Mouse (Mus musculus): ENCODE results near the gene Fibcd1.
A peak's percentile ranks its signal among the peaks of the same experiment; 100 is the strongest.

Fibcd1 gene

DNA sequence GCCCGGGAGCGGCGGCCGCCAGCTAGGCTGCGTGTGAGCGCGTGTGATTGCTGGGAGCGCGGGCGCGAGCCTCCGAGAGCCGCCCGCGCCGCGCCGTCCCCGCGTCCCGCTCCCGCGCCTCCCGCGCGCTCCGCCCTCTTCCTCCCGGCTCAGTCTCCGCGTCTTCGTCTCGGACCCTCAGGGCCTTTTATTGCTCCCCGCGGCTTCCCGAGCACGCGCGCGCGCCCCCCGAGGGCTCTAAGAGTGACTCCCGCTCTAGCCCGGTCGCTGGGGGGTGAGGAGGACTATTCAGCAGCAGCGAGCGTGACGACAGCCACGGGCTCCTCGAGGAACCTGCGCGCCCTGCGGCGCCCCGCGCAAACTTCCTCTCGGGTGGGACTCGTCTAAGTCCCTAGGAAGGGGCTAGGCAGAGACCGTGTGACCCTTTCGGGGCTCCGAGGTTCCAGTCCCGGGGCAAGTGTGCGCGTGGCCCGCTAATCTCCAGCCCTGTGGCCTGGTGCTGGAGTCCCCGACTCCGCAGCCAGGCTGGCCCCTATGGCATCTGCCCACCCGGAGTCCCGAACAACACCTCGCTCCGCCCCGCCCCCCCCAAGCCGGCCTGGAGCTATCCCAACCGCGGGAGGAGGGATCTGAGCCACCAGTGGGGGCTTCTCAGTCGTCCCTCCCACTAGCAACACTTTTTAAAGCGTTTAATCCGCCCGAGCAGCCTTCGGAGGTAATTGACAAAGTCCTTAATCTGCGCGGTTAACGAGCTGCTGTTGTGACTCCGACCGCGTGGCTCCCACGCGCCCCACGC, at the start of gene Fibcd1:
TSS of gene Fibcd1 (minus strand) at position 110 of the 796 bp plus-strand sequence.
- peak in 1 of 2 experiments; percentile 25 for DNase-seq

DNA sequence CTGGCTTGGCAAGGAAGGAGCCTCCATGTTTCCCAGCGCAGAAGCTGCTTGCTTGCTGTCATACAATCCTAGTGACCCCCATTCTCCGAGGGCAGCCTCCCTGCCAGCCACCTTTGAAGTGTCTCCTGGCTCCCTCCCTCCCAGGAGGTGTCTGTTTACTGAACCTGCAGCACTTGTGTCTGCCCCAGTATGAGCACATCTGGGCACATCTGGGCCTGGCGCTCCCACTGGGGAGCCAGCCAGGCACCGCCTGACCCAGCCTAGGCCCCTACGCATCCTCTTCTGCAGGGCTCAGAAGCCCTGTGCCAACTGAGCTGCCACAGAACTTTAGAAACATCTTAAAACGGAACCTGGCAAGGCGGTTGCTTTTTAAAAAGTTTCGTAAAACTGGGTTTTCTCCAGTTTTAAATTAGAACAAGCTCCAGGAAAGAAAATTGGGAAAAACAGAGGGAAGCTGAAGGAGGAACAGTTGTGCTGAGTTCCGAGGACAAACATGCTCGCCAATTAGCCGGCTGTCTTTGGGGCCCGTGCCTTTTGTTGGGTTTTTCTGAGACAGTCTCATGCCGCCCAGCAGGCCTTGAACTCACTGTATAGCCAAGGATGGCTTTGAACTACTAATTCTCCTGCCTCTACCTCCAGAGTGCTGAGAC, 48.5 kb upstream of the Fibcd1 start:
- no peak for DNase-seq

DNA sequence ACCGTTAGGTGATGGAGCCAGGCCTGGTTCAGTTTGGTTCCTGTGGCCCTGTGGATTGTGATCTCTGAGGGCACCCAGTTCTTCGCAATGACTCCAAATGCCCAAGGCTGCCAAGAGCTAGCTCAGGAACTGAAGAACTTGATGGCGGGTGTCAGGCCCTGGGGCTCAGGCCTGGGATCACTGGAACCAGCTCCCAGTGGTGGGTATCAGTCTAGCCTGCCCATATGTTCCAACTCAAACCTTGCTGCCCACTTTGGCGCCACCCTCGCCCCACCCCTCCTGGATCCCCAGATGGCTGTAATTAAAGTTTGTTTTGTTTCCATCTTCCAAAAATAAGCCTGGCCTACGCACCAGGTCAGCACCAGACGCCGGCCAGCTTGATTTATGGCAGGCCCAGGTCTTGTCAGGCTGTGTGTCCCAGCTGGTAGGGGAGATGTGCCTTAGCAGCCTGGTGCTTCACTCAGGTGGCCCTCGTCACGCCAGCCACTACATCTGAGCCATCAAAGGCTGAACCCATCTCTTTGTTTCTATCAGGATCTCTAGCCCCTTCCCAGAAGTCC, 47.4 kb upstream of the Fibcd1 start:
- peak in 1 of 2 experiments; percentile 16 for DNase-seq

DNA sequence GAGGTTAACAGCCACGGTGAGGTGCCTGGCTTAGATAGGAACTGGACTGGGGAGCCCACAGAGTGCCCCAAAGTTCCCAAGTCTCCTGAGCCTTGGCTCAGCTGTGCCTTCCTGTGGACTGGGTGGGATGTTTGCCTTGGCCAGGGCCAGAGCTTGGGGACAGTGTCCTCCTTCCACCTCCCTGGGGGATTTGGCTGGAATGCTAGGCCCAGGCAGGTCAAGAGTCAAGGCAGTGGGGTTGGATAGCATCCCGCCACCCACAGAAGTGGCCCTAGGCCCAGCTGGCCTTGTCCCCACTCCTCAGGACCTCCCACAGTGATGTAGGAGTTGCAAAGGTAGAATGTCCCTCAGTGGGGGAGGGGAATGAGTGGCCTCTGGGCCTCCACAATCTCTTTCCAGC, 45.4 kb upstream of the Fibcd1 start:
- DNase-seq, result peak; percentile 46 to 58

DNA sequence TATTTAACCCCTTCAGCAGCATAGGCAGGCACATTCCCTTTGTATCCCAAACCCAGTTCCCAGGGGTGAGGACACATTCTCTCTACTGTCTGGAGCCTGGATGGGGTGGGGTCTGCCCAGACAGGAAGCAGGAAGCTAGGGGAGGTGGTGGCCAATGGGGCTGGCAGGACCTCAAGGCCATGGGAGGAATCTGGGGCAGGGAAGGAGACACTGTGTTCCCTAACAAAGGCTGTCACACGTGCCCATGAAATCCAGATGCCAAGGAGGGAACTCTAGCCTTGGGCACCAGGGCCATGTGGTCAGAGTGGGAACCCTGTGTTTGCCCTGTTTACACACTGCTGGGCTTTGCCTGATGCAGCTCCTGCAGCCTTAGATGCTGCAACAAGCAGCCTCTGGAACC, 43.1 kb upstream of the Fibcd1 start:
- no peak for DNase-seq

DNA sequence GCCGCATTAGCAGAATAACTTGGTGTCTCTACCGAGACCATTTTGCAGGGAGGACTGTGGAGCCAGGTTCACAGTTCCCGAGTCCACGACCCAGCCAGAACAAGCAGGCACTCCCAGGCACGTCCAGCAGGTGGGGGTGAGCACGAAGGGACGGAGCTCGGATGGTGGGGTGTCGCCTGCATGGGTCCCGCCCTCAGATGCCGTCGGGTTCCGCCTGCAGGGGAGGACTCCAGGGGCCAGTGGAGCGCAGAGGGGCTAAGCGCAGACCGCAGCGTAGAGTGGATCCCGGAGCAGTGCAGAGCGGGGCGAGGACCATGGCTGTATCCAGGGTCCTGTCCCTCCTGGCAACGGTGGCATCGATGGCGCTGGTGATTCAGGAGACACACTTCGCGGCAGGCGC, 41.2 kb upstream of the Fibcd1 start, which contains the start of gene Lamc3:
TSS of gene Lamc3 (plus strand) at position 262 of the 400 bp plus-strand sequence.
- DNase-seq, result peak; percentile 71 to 86

DNA sequence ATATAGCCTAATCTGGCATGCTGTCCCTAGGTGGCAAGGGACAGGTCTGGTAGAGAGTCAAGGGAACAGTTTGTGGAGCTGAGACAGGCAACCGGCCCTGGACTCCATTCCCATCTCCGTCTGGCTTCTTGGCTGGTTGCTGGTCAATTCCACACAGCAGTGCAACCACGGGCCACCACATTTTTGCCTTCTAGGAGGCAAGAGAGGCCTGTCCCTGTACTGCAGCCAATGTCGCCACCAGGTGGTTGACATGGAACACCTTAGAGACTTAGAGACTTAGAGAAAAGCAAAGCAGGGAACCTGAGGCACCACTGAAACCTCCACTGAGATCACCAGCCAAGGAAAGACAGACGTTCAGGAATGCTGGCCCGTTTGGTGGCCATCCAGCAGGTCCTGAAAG, 39.0 kb upstream of the Fibcd1 start:
- DNase-seq, result peak; percentile 61 to 82

DNA sequence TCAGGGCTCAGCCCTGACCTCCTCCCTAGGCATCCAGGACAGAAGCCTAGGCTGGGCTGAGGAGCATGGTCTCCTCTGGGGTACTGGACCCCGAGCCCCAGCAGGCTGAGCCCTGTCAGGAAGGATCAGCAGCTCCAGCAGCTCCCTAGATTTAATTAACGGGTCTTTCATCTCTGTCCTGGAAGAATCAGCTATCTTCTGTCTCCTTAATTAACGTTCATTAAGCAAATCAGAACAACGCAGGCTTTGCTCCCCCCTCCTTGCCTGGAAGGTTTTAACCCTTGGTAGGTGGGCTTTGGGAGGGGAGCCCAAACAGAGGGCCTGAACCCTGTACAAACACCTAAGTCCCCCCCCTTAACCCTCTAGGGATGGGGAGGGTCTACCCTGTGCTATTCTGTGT, 37.3 kb upstream of the Fibcd1 start:
- no peak for DNase-seq

DNA sequence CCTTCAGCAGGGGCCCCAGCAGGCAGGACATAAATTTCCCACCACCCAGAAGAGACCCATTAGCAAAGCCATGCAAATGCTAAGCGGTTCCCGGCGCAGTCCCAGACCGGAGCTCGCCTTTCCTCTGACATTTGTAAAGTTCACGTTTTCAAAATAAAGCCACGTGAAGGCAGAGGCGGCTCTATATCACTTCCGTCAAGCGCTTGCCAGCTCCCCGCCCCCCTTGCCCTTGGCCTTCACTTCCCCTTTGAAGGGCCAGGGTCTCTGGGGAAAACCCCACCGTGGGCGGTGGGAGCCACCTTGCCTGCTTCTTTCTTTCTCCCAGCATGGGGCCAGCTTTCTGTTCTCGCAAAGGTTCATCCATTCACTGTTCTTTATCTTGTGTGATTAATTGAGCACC, 35.1 kb upstream of the Fibcd1 start:
- peak in 1 of 2 experiments; percentile 41 for DNase-seq

DNA sequence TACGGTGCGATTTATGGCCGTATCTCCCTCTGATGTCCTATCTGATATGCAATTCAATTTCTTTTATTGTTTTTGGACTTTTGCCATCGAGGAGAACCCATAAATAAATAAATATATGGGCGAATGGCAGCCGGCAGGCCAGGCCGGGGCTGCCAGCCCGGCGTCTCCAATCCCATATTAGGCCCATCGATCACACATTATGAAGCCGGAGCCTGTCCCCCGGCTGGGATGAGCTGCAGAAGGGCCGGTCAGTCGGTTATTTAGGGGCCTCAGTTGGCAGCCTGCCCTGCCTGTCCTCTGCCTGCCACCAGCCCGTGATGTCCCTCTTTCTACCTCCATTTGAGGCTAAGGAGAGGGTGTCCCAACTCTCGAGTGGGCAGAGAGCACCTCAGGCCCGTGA, 32.8 kb upstream of the Fibcd1 start:
- no peak for DNase-seq

DNA sequence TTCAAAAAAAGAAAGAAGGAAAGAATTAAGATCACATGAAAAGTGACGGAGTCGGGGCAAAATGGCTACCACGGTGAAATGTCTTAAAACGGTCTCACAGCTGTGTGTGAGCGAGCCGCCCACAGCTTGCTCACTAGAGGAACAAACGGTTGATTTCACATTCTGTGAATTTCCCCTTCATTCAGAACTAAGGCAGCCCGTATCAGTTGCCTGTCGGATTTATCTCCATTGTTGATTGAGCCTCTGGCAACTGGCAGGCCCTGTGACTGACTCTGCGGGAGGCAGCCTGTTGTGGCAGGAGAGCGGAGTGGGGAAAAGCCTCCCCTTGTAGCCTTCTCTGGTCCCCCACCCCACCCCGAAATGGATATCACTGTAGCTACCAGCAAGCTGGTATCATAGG, 30.6 kb upstream of the Fibcd1 start:
- no peak for DNase-seq

DNA sequence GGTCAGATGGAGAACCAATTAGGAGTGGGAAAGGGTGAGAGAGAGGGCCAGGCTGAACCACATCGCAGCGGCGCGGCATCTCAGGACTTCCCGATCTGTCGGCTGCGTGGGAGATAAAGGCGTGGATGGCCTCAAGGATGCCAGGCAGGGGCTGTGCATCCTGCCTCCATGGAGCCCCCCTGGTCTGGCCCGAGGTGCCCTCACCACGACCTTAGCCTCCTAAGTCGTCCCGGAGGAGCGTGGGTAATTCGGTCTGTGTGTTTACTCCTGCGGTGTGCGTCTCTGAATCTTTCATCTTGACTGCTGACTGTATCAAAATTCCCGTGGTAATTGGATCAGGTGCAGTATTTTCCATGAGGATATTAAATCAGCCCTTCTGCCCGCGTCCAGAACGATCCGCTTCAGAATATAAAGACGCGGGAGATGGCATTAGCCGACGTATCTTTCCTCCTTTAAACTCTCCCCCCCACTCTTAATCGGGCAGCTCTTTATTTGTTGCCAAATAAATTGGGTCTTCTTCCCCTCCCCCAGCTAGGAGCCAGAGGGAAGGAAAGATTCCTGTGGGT, 28.6 kb upstream of the Fibcd1 start:
- DNase-seq, result no peak

DNA sequence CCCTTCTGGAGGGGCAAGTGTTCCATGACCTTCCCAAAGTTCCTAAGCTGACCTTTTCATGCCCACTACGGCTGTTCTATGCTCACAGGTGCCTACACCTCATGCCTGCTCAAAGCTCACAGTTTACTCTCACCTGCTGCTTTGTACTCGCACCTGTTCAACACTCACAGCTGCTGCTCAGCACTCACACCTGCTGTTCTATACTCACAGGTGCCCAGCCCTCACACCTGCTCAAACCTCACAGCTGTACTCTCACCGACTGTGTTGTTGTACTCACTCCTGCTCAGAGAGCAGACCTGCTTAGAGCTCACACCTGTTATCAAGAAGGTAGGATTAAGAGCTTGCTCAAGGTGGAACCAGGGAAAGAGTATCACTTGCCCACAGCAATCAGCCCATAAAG, 24.9 kb upstream of the Fibcd1 start:
- DNase-seq, result no peak

DNA sequence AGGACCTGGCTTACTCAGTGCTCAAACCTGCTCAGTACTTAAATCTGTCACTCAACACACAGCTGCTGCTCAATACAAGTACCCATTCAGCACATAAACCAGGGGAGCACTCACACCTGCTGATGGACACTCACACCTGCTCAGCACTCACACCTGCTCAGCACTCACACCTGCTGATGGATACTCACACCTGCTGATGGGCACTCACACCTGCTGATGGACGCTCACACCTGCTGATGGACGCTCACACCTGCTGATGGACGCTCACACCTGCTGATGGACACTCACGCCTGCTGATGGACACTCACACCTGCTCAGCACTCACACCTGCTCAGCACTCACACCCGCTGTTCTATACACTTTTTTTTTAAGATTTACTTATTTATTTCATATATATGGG, 23.9 kb upstream of the Fibcd1 start:
- DNase-seq, result no peak

DNA sequence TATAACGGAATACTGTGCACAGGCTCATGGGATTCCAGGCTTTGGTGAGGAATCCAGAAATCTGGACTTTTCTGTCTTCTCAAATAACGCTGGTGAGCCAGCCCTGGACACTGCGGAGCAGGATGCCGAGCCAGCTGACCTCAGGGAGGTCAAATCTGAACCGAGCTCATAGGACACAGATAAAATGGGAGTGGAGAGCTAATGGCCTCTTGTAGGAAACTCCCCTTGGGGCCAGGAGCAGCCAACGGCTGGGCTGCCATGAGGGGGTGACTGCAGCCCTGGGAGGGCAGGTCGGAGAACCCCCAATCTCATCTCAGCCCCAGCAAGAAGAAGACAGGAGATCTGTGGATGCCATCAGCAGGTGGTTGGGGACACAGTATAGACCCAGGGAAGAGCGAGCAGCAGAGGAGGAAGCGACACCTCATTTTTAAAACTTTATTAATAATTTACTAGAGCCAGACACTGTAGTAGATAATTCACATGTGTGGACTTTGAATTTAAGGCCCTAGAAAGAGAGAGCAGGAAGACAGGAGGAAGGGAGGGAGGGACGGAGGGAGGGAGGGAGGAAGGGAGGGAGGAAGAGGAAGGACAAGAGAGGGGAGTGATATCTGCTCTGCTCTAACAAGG, 22.8 kb upstream of the Fibcd1 start:
- peak; percentile 72 to 73 for DNase-seq

DNA sequence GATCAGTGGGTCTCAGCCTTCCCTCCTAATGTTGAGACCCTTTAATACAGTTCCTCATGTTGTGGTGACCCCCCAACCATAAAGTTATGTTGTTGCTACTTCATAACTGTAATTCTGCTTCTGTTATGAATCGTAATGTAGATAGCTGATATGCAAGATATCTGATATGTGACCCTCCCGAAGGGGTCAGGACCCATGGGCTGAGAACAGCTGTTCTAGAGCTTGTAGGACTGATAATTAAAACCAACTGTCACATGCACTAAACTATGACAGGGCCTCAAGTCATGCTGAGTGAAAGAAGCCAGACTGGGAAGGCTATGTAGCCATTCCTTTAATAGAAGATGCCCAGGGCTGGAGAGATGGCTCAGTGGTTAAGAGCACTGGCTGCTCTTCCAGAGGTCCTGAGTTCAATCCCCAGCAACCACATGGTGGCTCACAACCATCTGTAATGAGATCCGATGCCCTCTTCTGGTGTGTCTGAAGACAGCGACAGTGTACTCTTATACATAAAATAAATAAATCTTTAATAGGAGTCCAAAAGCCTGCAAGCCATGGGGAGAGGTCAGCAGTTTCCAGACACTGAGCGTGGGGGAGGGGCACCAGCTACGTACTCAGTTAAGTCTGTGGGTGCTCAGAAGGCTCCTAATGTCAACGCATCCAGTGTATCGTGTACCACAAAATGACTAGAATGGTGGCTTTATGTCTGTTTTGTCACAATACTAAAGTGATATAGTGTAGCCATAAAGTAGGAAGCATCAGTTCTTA, 22.1 kb upstream of the Fibcd1 start:
- peak; percentile 59 to 74 for DNase-seq

DNA sequence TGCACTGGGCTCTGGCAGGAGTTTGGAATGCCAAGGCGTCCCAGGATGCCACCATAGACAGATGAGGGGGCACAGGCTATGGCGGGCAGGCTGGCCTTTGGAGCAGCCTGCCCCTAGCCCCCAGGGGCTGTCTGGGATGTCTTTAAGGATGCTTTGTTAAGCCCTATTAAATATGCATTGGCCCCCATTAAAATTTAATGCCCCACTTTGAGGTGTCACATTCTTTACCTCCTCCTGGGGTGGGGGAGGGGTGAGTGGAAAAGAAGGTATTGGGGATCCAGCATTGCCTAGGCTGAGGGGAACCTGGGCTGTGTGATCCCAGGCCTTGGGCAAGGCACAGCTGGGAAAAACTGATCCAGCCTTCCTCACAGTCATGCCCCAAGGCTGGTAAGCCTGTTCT, 20.0 kb upstream of the Fibcd1 start:
- no peak for DNase-seq

DNA sequence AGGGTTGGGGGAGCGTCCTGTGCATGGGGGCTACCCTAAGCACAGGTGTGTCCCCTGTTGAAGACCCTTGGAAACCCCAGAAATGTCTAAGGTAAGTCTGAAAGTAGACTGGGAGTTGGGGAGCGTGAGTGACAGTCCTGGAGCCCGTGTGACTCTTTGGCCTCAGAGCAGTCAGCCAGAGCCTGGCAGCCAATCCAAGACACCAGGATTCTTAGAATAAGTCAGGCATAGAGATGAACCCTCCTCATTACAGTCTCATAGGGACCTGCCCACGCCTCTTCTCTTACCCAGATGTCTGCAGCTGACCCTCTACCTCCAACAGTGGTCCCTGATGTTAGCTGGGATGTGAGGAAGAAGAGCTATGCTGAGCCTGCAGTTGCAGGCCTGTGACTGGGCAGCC, 19.5 kb upstream of the Fibcd1 start:
- peak; percentile 30 to 57 for DNase-seq

DNA sequence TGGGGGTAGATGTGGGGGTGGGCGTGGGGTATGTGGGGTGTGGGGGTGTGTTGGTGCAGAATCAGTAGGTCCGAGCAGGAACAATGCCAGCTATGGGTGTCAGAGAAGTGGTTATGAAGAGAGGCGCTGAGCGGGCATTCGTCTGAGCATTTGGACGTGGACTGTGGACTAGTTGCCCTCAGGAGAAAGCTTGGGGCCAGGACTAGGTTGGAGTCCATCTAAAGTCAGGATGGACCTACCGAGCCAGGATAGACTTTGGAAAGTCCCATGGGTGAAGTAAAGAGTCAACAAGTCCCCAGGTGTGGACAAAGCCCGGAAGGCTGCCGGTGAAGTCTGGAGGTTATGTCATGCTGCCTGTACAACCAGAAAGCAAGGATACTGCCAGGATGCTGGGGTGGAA, 19.1 kb upstream of the Fibcd1 start:
- peak; percentile 45 to 66 for DNase-seq

DNA sequence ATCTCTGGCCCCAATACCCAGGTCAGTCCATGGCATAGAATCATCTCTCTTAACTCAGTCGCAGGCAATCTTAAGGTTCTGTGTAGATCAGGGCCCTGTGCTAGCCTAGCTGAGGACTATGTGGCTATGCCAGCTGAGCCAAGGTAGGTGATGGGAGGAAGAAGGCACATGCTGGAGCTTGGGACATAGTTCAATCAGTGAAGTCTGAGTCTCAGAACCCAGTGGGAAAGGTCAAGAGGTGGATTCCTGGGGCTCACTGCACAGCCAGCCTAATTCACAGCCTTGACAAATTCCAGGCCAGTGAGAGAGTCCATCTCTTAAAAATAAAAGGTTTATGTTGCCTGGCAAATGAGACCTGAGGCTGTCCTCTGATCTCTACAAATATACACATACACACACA, 18.0 kb upstream of the Fibcd1 start:
- peak; percentile 30 to 43 for DNase-seq

DNA sequence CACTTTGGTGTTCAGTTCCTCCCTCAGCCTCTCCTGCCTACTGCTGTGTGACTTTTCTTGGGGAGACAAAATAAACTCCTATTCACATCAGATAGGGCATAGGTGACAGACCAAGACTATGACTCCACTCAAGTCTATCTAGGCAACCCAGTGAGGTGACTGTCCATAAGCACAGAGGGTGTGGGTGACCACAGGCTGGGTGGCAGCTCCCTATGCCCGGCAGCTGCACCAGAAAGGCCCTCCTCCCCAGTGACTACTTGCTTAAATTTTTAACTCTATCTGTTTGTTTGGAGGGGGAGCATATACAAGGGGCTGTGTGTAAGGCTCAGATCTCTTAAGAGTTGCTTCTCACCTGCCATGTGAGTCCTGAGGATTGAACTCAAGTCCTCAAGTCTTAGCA, 17.1 kb upstream of the Fibcd1 start:
- DNase-seq, result no peak

DNA sequence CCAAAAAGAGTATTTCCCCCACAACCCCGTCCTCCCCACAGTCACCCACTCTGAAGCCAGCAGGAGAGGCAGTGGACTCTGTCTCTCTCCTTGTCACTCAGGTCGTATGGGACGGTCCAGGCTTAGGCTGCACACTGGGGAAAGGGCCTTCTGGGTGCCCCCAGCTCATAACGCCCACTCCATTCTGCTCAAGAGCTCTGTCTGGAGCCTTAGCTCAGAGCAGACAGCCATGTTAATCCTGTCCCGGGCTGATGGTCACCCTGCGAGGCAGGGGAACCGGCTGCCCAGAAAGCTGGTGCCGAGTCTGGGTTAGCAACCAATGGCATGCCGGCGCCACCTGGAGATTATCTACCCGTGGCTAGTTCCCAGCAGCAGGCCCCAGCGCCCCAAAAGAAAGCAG, 12.7 kb upstream of the Fibcd1 start:
- no peak for DNase-seq
